Mouse (Mus musculus) kidney, postnatal 14 days (tissue): Measurements from ENCODE around the gene Heatr5a.

Source experiments
- DNase-seq: peaks from one replicate; pipeline ENCODE4 v3.0.0; 2022; ENCODE audit warnings: mixed read lengths

Heatr5a gene

DNA sequence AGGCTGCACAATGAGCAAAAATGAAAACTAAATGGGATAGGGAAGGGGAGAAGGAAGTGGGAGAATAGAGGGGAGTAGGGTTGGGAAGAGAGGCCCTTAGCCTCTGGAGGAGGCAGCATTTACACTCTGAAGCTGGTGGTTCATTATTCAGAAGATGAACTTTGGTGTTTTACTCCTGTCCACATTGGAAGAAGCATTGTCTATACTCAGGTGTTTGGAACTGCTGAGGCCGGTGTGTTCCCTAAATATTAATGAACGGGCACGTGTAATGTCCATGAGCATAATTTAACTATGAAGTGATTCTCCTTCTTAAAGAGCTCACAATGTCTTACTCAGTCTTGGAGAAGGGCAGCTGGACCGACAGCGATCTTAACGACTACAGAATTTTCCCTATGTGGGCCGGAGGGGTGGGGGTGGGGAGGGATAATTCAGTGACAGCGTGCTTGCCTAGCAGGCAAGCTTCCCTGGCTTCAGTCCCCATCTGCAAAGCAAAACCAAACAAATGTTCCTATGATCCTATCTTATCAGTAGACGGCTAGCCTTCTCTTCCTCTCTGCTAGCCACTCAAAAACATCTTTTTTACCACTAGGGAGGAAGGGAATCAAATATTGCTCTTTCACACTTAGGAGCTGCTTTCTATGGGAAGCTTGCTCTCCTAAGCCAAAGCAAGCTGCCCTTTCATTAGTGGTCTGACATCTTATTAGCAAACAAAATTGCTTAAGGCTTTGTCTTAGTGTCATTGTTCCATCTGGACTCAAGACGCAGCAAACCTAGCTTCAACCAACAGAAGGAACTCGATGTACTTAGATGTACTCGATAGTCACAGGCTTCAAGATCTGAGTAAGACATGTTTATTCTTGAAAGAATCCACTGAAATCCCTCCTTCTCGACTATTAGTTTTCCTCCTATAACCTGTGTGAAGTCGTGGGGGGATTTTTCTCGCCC, 127.3 kb downstream of the Heatr5a start:
- no peak for DNase-seq

DNA sequence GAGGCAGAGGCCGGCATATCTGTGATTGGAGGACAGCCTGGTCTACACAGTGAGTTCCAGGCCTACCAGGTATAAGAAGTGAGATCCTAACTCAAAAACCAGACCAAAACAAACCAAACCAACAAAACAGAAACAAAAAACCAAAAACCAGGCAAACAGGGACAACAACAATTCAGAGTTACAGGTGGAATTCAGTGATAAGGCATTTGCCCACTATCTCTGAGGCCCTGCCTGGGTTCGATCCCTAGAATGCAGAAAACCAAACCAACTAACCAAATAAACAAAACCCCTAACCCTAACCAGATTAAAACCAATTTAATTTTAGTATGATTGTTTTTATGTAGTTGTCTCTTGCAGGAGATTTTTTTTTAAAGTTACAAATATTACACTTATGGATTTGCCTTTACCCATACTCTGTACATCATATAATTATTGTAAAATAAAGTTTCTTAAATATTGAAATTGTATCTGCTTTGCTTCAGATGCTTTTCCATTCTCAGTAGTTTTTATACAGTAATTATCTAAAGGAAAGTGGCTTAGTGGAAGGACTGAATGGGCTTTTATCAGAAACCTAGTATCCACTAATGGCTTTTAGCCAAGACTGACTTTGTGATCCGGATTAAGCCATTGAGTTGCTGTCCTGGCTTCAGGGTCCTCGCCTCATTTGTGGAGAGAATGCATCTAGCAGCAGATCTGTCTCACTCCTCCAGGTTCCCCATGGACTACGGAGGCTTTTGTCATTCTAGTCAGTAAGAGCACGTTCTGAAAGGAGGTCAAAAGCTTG, 128.8 kb downstream of the Heatr5a start:
- no peak for DNase-seq

DNA sequence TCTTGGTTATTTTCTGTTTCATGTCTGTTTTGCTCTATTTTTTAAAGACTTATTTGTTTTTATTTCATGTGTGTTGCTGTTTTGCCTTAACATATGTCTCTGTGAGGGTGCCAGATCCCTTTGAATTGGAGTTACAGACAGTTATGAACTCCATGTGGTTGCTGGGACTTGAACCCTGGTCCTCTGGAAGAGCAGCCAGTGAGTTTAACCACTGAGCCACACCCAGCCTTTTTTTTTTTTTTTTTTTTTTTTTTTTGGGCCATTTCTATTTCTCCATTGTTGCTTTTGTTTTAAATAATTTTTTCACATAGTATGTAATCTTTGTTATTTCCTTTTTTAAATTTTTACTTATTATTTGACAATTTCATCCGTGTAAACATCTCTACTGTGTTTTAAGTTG, 131.3 kb downstream of the Heatr5a start:
- DNase-seq, result no peak

DNA sequence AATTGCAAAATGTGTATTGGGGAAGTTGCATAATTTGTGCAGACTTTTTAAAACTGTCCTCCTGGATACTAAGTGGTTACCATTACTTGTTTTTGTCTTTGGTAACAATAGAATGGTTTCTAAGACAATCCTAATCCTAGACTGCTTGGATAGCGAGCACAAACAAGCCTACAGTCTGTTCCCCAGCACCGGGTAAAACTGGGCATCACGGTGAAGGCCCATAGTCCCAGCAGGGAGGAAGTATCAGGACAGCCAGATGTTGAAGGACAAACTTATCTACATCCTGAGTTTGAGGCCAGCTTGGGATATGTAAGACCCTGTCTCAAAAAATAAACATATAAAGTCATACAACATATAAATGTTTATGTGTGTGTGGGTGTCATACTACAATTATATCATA, 135.9 kb downstream of the Heatr5a start:
- no peak for DNase-seq

DNA sequence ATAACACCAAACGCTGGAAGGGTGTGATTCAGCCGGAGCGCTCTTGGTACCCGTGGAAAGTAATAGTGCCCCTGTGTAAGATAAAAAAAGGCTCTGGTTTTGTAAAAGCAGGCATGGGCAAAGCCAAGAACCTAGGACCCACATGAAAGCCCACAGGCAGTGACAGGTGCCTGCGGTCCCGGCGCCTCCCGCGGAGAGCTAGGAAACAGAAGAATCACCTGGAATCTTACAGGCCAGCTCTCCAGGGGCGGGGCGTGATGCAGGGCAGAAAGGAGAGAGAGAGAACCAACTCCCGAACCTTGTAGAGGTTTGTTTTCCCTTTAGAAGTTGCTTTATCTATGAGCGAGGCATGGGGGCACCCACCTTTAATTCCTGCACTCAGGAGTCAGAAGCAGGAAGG, 139.2 kb downstream of the Heatr5a start:
- no peak for DNase-seq

DNA sequence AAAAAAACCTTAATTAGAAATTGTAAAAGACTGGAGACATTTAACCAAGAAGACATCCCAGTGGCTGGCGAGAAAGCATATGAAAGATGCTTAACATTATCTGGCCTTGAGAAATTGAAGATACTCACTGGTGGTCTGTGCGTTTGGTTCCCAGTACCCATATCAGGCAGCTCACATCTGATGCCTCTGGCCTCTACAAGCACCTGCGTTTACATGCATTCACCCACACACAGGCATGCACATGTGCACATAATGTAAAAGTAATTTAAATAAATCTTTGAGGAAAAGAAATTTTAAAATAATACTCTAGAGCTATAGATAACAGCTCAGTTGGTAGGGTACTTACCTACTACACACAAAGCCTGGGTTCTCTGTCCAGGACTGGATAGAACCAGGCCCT, 139.8 kb downstream of the Heatr5a start:
- no peak for DNase-seq

DNA sequence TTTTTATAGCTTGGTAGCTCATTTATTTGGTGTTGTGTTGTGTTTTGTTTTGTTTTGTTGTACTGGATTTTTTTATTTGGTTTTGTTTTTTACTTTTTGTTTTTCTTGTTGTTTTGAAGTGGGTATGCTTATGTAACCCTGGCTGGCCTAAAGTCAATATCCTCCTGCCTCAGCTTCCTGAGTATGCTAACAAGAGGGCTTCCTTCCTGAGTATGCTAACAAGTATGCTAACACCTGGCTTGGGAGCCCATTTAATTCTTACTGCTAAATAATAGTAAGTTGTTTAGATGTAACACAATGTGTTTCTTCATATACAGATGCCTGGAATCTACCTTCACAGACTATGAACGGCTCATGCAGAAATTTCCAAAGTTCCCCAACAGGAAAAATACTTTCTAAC, 140.4 kb downstream of the Heatr5a start:
- no peak for DNase-seq

DNA sequence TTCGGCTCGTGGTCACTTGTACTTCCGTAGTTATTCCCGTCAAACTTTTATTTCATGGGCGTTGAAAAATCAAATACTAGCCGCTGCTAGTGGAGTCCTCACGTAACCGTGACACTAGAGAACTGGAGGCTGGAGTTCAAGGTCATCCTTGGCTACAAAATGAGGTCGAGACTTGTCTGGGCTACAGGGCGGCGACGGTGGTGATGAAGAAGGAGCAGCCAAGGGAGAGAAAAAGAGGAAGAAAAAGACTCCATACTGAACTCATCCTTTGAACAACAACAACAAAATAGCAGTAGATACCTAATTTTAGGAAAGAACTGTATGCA, 141.1 kb downstream of the Heatr5a start:
- DNase-seq, result no peak

DNA sequence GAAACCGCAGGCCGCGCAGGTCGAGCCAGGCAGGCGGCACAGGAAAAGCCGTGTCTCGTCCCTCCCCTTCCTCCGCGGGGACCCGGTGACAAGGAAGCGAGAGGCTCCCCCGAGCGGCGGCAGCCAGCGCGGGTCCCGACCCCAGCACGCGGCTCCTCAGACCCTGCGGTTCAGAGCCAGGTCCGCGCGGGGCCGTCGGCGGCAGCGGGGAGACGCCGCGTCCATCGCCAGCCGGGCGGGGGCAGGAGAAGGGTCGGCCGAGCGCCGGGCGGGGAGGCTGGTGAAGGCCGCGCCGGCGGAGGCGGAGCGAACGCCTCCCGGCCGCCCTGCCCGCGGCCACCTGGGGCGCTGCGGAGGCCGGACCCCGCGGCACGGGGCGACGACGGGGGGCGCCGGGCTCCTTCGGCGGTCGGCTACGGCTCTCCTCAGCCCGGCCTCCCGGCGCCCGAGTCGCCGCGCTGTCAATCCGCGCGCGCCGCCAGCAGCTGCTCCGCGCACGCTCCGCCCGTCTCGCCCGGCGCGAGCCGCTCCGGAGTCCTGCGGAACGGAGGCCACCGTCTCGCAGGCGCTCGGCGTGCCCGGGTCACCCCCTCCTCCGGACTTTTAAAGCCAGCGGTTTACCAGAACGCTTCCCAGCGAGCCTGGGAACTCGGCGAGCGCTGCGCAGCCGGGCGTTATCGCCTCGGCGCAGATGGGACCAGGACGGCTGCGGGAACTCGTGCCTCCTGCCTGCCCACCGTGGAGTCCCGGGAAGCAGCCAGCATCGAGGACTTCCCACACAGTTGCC, 141.6 kb downstream of the Heatr5a start, which contains the start of gene Hectd1:
Hectd1 (minus strand) TSS at position 247 of the 787 bp plus-strand sequence.
- DNase-seq, result peak; percentile 92

DNA sequence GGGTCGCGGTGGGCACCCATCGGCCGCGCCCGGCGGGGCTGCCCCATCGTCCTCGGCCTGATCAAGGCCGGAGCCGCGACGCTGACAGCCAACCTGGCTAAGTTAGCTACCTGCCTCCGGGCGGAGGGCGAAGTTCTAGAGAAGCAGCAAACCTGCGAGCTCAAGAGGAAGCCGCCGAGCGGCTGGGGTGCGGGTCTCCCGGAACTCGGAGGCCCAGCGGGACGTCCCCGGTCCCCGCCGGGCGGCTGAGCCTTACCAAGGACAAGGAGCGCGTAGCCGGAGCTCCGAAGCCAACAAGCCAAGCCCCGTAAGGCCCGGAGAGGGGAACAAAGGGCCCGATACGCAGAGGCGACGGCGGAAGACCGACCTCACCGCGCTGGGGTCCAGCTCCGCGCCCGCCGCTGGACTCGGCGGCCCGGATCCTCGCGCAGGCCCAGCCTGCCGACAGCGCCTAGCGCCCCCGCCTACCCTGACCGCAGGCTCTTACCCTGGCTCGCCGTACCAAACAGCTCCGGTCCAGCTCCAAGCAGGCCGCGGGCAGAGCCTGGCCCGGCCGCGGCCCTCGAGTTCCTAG, 142.3 kb downstream of the Heatr5a start:
- DNase-seq, result peak; percentile 74

DNA sequence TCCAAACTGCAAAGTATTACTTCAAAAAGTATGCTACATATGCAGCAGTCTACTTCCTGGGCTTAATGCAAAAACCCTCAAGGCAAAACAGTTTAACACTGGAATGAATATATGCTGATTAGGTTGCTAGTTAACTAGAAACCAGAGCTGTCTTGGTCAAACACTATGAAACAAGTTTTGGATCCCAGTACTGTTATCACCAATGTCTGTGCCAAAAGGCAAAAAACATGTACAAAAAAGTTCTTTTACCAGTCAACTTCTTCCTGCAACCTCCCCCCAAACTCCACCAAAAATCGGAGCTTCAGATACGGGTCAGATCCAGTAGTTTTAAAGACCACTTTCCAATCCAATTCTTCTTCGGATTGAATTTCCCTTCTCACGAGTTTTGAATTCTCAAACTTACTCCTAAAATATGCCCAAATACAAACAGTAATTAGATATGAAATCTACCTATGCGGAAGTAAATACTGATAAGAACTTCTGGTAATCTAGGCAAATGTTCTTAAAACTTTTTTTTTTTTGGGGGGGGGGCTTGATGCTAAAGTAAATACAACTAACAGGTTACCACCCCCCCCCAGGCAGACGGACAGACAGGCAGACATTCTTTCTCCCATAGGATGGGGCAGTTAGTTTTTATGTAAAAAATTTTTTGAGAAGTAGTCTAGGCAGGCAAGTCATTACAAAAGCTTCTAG, 143.0 kb downstream of the Heatr5a start:
- DNase-seq, result no peak
